Mouse (Mus musculus): ENCODE data around the gene Pou2af1.

Pou2af1 gene

DNA sequence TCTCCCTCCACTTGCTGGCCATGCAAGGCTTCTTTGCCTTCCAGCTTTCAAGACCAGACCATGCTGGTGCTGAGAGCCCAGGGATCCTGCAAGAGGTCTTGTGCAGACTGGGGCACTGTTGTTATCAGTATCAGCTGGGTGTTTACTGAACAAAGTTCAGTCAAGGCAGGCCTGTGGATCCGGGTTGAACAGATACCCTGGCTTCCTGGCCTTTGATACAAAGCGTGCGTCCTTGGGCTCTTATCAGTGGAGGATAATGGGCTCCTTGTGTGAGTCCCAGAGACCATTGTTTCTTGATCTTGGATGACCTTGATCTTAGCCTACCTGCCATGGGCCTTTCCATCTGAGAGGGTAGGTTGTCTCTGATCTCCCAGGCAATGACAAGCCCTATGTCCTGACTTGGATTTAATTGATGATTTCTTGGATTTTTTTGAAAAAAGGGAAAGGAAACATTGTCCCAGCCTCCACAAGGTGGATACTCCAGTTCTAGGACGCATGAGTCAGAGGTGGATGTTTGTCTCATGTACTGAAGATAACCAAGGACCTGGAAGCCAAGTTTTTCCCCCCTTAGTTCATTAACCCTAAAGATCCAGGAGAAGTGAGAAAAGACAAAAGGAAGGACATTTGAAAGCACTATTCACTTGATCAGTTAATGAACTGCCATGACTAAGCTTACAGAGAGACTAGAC lies 17.3 kb downstream of the Pou2af1 start:
- DNase-seq, result no peak

DNA sequence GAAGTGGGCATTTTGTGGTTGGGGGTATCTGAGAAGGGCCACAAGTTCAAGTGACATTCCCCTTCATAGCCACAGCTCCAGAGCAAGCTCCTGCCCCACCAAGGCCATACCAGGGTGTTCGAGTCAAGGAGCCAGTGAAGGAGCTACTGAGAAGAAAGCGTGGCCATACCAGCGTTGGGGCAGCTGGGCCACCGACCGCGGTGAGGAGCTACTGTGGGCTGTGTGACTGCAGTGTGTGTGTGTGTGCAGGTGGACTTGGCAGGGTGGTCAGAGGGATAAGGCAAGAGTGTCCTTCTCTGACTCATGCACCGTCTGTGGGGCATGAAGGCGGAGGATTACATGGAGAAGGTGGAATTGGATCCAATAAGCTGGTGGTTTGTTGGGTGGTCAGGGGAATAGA lies 18.7 kb downstream of the Pou2af1 start:
- no peak for DNase-seq

DNA sequence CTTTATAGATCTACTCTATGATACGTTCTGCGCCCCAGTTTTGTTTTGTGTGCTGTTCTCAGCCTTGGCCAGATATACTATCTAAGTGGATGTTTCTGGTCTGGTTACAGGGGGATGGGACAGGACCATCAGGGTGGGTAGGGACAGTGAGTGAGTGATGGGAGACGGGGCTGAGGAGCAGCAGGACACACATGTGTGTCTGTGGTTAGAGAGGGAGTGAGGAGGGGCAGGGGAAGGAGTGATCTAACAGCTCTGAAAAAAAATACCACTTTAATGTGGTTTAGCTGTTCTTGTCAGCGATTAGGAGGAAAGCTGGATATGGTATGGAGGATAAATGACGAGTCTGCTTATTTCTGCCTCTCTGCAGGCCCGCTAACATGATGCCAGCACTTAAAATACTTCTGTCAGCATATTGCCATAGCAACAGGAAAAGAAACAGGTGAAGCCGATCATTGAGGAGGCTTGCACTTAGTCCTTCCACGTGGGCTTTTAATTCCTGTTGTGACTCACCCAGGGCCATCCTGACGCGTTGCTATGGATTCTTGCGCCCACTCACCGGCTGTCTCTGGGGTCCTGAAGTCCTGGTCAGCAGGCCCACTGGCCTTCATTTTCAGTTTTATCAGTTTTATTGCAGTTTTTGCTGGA lies 25.4 kb downstream of the Pou2af1 start:
- peak; percentile 32 for DNase-seq

DNA sequence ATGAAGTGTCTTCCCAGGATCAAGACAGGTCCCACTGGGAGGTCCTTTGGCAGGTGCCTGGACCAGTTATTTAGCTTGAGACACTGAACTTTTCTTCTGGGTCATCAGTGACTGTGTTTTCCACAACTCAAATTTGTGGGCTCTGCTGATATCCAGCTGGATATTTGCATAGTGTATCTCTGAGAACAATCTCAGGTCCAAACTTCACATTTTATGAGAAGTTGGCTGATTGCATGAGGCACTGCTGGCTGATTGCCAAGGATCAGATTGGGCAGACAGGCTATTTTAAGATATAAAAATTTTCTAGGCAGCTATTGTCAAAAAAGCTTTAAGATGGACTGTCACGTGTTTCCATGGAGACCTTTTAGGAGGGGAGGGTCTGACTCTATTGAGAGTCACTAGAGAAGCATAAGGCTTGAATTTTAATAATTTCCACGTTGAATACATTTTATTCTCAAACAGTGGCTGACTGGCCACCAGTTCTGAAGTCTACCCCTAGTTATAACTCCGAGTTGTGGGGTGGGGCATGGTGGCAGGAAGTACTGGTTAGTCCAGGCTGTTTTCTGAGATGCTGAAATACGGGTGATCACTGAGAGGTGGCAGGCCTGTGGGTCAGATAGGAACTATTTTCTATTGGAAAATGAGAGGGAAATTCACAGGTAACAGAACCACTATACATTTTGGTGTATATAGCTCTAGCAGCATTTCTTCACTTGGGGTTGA lies 43.4 kb downstream of the Pou2af1 start:
- DNase-seq, result no peak

DNA sequence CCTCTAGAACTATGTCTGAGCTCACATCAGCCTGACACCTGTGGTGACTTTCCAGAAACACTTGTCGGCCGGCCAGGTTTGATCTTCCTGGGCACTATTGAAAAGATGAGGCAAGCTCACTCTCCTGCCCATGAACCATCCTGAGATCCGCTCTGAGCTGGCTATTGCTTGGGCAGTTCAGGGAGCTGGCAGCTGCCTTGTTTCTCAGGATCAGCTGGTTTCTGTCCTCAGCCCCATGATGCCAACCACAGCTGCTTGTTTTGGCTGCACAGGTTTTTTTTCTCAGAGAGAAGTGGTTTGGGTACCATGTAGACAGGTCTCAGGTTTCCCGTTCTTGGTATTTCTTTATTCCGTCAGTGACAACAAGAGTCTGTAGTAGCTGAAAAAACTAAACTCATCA lies 44.9 kb downstream of the Pou2af1 start:
- DNase-seq, result no peak

DNA sequence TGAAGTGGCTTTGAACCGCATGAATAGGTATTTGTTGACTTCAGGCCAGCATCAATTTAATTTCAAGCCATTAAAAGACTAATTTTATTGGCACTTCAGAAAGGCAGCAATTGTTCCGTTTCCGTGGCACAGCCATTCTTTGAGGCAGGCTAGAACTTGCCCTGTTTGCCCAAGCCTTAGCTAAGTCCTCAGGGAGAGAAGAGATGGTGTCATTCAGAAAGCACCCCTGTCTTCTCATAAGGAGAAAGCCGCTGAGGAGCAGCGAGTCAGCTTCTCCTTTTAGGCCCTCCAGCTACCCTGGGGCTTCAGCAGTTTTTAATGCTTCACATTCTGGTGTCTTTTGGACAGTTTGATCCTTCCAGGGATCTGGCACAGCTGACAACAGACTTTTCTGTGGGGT lies 55.3 kb downstream of the Pou2af1 start:
- no peak for DNase-seq

DNA sequence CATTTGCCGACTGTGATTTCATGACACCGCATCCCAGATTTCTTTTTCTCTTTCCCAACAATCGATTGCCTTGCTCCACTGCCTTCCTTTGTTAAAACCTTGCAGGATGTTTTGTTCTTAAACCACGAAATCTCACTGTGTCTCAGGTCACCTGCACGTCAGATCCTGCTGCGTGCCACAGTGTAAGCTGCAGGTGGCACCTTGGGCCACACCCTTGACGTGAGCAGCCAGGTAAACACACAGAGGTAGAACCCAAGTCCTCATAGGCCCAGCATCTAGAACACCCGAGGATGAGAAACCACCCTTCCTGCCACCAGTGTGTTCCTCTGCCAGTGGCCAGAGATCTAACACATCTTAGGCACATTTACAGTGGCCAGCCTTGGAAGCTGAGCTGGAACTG lies 57.6 kb downstream of the Pou2af1 start:
- no peak for DNase-seq

DNA sequence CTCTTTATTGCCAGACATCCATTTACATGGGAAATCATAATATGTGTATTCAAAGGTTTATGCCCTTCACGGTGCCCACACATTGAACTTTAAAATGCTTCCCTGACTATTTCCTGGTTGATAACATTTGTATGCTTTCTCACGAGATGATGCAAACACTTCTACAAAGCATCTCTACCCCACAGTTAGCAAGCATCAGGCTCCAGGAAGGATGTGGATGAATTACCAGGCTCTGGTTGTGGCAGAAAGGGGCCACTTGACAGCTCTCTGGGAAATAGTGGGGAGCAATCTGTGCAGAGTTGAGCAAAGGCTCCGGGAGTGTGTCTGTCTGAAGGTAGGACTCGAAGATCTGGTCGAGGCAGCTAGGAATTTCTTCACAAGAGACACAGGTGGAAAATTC lies 58.6 kb downstream of the Pou2af1 start:
- no peak for DNase-seq

DNA sequence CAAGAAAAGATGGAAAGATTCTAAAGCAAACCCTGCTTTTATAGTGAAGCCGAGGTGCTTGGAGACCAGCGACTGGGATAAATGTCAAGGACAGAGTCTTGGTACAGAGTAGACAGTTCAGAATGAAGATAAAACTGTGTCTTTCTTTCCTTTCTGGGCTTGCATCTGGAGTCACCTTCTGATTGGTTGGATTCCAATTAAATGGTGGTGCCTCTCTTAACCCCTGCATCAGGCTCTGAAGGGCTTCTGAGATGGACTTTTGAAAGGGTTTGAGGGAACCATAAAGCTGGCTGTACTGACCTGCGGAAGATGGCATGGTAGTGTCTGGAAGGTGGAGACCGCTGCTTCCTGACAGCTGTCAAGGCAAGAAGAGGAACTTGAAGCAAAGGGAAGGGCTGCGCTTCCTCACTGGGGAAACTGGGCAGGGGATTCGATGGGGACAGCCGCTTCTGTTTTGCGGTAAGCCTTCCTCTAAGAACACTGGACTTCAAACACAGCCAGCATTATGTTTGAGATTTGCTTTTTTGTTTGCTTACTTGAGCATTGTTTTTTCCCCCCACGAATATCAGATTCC lies 60.2 kb downstream of the Pou2af1 start:
- DNase-seq, result no peak

DNA sequence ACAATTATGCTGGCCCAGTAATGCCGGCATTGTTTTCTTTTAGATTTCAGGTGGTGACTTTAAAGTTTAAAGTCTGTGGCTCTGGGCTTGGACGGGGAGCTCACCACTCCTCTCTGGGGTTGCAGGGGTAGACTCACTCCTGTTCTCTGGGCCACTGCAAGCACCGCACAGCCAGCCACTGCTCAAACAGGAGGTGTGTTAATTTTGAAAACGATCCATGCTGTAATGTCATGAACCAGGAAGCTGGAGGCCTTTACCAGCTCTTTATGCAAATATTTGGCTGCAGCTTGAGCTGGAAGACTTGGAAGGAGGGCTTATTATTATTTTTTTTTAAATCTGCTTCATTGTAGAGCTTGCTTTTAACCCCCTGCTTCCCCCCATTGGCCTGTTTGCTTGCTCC lies 61.2 kb downstream of the Pou2af1 start:
- no peak for DNase-seq

DNA sequence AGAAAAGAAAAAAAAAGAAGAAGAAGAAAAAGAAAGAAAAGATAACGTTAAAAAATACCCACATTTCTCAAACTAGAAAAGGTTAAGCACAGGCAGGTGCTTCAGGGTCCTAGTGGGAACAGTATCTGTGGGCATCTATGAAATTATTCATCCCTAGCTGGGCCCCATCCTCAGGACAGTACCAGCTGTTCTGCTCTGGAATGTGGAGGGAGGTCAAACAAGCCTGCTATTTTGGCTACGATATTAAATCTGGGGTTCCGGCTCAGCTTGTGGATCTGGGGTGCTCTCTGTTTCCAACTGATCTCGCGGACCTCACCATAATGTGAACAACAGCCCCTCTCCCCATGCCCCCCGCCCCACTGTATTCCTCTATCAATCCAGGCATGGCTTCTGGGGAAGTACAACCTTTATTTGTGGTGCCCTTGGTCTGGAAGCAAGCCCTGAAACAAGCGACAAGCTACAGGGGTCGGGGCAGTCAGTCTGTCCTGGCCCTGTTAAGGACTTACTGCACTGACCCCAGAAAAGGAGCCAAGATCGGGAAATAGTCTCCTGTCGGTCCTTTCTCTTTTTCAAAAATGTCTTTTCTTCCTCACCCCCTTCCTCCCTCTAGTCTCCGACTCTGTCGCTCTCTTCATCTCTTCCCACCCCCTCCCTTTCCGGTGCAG lies 64.5 kb downstream of the Pou2af1 start:
- no peak for DNase-seq

DNA sequence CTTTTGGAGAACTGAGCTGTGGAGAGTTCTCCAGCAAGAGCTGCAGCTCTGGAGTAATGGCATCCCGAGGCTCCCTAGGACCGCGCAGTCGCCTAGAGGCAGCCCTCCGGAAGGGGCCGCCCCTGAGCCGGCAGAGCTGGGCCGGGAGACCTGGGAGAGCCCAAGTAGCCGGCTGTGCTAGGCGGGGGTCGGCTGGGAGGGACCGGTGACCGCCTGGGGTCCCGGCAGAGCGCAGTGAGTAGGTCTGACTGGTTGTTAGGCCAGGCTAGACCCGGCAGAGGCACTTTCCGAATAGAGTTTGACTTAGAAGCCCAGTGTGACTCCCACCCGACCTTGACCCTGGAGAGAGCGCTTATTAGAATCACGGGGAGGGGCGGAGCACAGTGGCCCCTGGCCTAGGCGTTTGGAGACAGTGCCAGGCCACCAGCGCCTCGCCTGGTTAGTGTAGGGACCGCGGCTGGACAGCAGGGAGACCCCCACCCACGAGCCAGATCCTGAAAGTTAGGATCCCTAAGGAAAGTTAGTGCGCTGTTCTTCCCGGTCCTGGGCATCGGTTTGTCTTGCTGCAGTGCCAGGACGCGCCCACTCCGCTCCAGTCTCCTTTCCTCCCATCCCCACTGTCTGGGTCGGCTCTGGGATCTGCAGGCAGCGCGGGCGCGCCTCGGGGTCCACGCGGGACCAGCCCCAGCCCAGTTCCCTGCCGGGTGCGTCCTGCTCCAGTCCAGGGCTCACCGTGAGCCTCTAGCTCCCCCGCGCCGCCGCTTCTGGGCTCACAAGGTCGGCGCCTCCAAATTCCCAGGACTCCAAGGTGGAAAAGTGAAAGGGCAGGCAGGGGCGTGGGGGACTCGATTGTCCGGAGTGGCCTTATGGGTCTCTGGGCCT lies 65.2 kb downstream of the Pou2af1 start, which contains the start of gene Colca2:
Colca2 (minus strand) TSS at position 70 of the 882 bp plus-strand sequence.
- peak; percentile 67 for DNase-seq

DNA sequence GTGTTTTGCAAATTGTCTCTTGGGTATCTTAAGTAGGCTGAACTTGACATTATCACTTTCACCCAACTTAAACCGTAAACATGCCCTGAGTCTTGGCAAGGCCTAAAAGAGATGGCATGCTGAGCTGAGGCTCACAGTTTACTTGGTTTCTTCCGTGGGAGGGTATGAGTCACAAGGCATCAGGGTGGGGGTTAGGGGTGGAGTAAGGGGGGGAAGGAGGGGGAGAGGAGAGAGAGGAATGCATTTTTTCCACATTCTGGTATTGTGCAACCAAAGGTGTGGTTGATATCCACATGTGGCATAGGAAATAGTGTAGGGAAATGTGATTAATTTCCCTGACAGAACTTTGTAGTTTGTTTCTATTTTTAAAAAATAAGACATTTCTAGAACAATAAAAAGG lies 72.6 kb downstream of the Pou2af1 start:
- no peak for DNase-seq
